Mouse (Mus musculus) kidney, adult 2 months (tissue): ENCODE measurements around the gene Card14. TPM values are rescaled to one million over a fixed set of nuclear protein-coding genes. Genes with fewer than 3 reads are reported as not detected.

ENCODE experiments used
- DNase-seq: peaks from one replicate; pipeline ENCODE4 v3.0.0; 2021
- H3K27ac ChIP-seq: fragments of 200-500 bp; 2 replicates; pipeline ENCODE4 v1.5.1; 2012; ENCODE audit warnings: low read depth, low read length, control low read depth, inconsistent platforms; ENCODE audit not compliant: insufficient read depth
- H3K27me3 ChIP-seq: fragments of 200-500 bp; replicated peaks from 2 replicates; pipeline ENCODE4 v1.6.1; 2012; ENCODE audit warnings: mild to moderate bottlenecking, moderate library complexity, low read length, inconsistent platforms; ENCODE audit not compliant: control insufficient read depth, insufficient read depth
- H3K36me3 ChIP-seq: fragments of 200-500 bp; 2 replicates; pipeline ENCODE4 v1.6.1; 2012; ENCODE audit warnings: mild to moderate bottlenecking, moderate library complexity, low read length, inconsistent platforms; ENCODE audit not compliant: control insufficient read depth, insufficient read depth
- H3K4me1 ChIP-seq: fragments of 200-500 bp; 2 replicates; pipeline ENCODE4 v1.6.1; 2011; ENCODE audit warnings: low read length; ENCODE audit not compliant: control insufficient read depth, insufficient read depth
- H3K4me3 ChIP-seq: fragments of 200-500 bp; 2 replicates; pipeline ENCODE4 v1.5.1; 2011; ENCODE audit warnings: mild to moderate bottlenecking, low read depth, low read length, control low read depth; ENCODE audit not compliant: insufficient read depth
- CTCF ChIP-seq: fragments of 200-500 bp; conservative IDR thresholded peaks from 2 replicates; pipeline ENCODE4 v1.5.1; 2011; ENCODE audit warnings: low read depth, mild to moderate bottlenecking, control low read depth, low read length, moderate library complexity, mixed read lengths; ENCODE audit not compliant: insufficient read depth, insufficient read length
- POLR2A ChIP-seq: fragments of 200-500 bp; IDR thresholded peaks from one replicate; pipeline ENCODE4 v1.6.1; 2011; ENCODE audit warnings: low read depth, low read length, control low read depth
- WGBS: fragments of 180-500 bp; shearing (Covaris S2); methylation state at CpG from one replicate; pipeline ENCODE4 v1.1.7; 2018; 5-methylcytosine and 5-hydroxymethylcytosine counted together
- polyA plus RNA-seq: library from polyadenylated mRNA; depleted of rRNA; stranded (reverse); fragments of >200 nt; gene quantifications from 2 replicates; pipeline ENCODE4 v1.2.3, GENCODE M21; 2012

The Card14 gene
- polyA plus RNA-seq, 1 experiment, result 3.7 TPM

GRCm38 (mm10) chr11:119355443-119356385 is 48.1 kb downstream of the Card14 start, which contains the start of the genes Sgsh and Slc26a11:
Gene Sgsh, minus strand, starts transcription at chr11:119355536.
Gene Slc26a11, plus strand, starts transcription at chr11:119355557.
- DNase-seq, result peak; percentile 94
- peak within 1 kb of the TSS; percentile 61 for H3K27ac ChIP-seq
- no peaks in the 10 kb centered on the region for H3K27me3 ChIP-seq
- H3K4me3 ChIP-seq, result peak within 1 kb of the TSS; percentile 92
- under 1% methylated on average over 40 of the region's 40 CpGs for WGBS
- TF ChIP-seq CTCF (no peak), POLR2A (no peak)
- H3K36me3 ChIP-seq, result no peaks in the 10 kb centered on the region
- peaks cover 5% of the 10 kb centered on the region; the same call in 1 of the 2 replicates for H3K4me1 ChIP-seq

DNA sequence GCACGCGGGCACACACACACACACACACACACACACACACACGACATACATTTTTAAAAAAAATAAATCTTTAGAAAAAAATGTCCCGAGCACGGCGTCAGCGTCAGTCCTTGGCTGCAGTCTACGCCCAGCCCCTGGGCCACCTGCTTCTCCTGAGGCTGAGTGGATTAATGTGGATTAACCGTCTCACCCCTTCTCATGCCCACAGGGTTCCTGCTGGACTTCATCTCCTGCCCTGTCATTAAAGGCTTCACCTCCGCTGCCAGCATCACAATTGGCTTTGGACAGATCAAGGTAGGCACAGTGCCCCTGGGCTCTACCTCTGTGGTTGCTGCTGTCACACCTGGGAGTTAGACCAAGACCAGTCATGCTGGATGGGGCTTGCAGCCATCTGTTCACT is 51.5 kb downstream of the Card14 start:
- Histone ChIP-seq H3K27ac (no peak overlapping the region), H3K4me1 (peaks cover 5% of the 10 kb centered on the region; the same call in 1 of the 2 replicates), H3K4me3 (no peak overlapping the region), H3K36me3 (no peaks in the 10 kb centered on the region), H3K27me3 (no peaks in the 10 kb centered on the region)
- TF ChIP-seq CTCF (no peak), POLR2A (no peak)
- WGBS, result 94% methylated on average over 10 of the region's 10 CpGs
- DNase-seq, result no peak

GRCm38 (mm10) chr11:119362769-119363533 is 55.4 kb downstream of the Card14 start:
- DNase-seq, result no peak
- WGBS, result 45% methylated on average over 11 of the region's 11 CpGs
- H3K4me3 ChIP-seq, result no peak overlapping the region
- no peaks in the 10 kb centered on the region for H3K4me1 ChIP-seq
- H3K27ac ChIP-seq, result no peak overlapping the region
- TF ChIP-seq POLR2A (no peak), CTCF (no peak)
- no peaks in the 10 kb centered on the region for H3K36me3 ChIP-seq
- H3K27me3 ChIP-seq, result no peaks in the 10 kb centered on the region

GRCm38 (mm10) chr11:119363534-119364145 is 56.1 kb downstream of the Card14 start:
- DNase-seq, result peak; percentile 76
- no peaks in the 10 kb centered on the region for H3K27me3 ChIP-seq
- no peaks in the 10 kb centered on the region for H3K4me1 ChIP-seq
- no peak overlapping the region for H3K27ac ChIP-seq
- WGBS, result 28% methylated on average over 11 of the region's 11 CpGs
- H3K4me3 ChIP-seq, result no peak overlapping the region
- no peaks in the 10 kb centered on the region for H3K36me3 ChIP-seq
- no peak for TF ChIP-seq POLR2A
- peak; percentile 82 for TF ChIP-seq CTCF

DNA sequence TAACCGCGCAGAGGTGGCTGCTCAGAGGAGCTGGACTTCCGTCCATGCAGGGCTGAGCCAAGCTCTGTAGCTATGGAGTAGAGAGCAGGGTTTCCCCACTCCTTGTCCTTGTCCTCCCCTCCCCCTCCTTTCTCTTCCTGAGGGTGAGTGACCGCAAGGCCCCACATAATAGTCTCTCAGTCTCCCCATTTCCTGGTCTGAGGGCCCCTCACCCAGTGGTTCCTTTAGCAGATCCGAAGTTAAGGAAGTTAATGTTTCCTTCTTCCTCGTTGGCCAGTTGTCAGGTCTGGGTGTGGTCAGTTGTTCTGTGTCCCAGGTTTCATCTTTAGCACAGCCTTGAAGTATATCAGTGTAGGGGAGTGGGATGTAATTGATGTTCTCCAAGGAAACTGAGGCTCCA is 67.9 kb downstream of the Card14 start:
- no peak overlapping the region for H3K4me3 ChIP-seq
- no peaks in the 10 kb centered on the region for H3K27me3 ChIP-seq
- TF ChIP-seq POLR2A, result no peak
- no peak for TF ChIP-seq CTCF
- 66% methylated on average over 6 of the region's 6 CpGs for WGBS
- peak; percentile 11 for DNase-seq
- H3K4me1 ChIP-seq, result no peaks in the 10 kb centered on the region
- H3K27ac ChIP-seq, result no peak overlapping the region
- no peaks in the 10 kb centered on the region for H3K36me3 ChIP-seq

DNA sequence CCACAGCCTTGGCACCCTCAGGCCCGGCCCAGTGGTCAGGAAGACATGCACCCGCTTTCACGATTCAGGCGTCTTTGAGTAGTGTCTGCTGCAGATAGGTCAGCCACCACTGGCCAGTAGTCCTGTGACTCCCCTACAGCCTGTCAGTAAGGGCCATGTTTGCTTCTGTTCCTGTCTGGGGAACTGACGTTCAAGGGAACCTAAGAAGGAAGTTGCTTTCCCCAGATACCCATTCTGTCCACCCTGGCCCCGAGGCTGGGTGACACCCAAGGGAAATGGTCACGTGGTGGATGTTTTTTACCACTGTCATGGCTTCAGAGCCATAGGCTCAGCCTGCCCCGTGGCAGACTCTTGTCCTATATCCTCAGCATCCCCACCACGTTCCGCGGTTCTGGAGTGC is 69.8 kb downstream of the Card14 start:
- DNase-seq, result no peak
- Histone ChIP-seq H3K27me3 (no peaks in the 10 kb centered on the region), H3K27ac (no peak overlapping the region), H3K4me3 (no peak overlapping the region), H3K36me3 (no peaks in the 10 kb centered on the region), H3K4me1 (no peaks in the 10 kb centered on the region)
- 90% methylated on average over 11 of the region's 11 CpGs for WGBS
- no peak for TF ChIP-seq POLR2A
- TF ChIP-seq CTCF, result no peak

DNA sequence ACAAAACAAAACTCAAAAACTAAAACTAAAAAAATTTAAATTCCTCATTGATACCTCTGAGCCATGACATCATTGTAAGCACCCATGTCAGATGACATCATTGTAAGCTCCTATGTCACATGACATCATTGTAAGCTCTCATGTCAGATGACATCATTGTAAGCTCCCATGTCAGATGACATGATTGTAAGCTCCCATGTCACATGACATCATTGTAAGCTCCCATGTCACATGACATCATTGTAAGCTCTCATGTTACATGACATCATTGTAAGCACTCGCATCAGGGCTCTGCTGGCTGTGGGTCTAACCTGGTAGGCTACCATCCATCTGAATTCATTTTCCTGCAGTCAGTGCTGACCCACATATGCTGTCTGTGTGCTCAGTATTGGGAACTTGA is 71.0 kb downstream of the Card14 start:
- no peaks in the 10 kb centered on the region for H3K36me3 ChIP-seq
- TF ChIP-seq POLR2A (no peak), CTCF (no peak)
- H3K4me1 ChIP-seq, result no peaks in the 10 kb centered on the region
- no peak overlapping the region for H3K4me3 ChIP-seq
- no peaks in the 10 kb centered on the region for H3K27me3 ChIP-seq
- WGBS, result 93% methylated on average over 1 of the region's 1 CpGs
- no peak for DNase-seq
- H3K27ac ChIP-seq, result no peak overlapping the region
